Mouse (Mus musculus) skeletal muscle tissue, adult 2 months (tissue): ENCODE data around the gene Dnaja3.
A peak's percentile ranks its signal among the peaks of the same experiment; 100 is the strongest.
"Not testable (repeated sequence)": the region's sequence is repeated elsewhere in the genome, so short reads cannot be mapped to it uniquely, and the experiment has no call there.

Experiments
- DNase-seq: peaks from one replicate; pipeline ENCODE4 v3.0.0-alpha.2; 2012; ENCODE audit warnings: low read depth, low spot score

Dnaja3 gene

DNA sequence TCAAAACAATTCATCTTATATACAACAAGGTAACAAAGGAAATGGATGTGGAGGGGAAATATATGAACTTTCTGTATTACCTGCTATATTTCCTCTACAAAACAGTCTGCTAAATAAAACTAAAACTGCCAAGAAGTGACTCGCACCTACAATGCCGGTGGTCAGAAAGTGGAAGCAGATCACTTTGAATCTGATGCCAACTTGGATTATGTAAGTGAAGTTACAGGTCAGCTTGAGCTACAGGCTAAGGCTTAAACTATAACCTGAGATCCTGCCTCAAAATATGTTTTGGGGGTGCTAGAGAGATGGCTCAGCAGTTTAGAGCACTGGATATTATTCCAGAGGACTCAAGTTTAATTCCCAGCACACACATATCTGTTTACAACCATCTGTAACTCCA, 25.9 kb downstream of the Dnaja3 start:
- DNase-seq, result no peak

DNA sequence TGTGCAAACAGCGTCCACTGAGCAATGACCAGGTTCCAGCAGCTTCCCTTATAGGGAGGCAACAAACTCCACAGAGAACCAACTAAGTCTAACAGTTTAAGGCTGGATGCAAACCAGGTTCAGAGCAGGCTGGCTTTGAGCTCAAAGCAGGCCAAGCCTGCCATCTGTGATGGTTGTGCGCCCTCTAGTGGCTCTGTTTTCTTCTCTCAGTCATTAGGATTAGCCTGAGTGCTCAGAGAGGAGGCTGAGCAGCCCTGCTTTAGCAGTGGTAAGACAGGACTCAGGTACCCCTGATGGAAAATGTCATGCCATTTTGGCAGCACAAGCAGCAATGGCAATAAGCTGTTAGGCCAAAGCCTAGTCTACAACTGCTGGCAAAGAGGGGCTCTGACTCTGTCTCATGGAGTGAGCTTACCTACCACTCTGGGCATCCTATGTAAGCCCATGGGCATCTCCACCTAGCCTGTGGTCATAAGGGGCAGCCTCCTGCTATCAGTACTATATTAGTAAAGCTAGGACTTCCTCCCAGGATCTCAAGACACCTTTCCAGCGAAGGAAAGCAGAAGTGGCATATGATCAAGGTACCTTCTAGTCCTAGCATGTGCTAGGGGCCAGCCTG, 27.5 kb downstream of the Dnaja3 start:
- DNase-seq, result peak; percentile 82

DNA sequence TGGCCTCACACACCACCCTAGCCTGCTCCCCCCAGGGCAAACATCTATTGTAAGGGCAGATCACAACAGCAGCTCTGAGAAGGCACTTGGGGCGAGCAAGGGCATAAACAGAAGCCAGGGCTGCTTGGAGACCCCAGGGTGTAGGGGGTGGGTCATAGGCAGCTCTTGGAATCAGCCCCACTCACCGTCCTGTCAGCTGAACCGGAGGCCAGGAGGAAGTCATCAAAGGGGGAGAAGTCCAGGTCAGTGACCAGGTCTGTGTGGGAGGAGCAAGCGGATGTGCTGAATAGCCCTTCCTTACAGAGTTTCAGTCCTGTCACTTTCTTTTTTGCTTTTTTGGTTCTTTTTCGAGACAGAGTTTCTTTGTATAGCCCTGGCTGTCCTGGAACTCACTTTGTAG, 30.5 kb downstream of the Dnaja3 start:
- DNase-seq, result no peak

- DNase-seq, result no peak
These were observed 34.3 kb downstream of the Dnaja3 start for GRCm38 (mm10) chr16:4674091-4674490.

DNA sequence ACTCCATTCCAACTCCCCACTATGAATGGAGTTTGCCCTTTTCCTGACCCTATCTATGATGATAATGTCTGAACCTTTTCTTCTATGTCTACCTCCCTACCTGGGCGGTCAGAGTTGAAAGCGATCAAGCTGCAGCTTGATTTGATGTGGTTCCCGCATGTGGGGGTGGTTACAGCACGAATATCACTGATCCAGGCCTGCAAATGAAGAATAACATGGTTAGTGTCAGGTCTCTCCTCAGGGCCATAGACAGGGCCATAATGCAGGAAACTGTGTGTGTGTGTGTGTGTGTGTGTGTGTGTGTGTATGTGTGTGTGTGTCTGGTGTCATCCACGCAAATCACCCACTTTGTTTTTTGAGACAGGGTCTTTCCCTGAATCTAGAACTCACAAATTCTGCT, 37.0 kb downstream of the Dnaja3 start:
- no peak for DNase-seq

DNA sequence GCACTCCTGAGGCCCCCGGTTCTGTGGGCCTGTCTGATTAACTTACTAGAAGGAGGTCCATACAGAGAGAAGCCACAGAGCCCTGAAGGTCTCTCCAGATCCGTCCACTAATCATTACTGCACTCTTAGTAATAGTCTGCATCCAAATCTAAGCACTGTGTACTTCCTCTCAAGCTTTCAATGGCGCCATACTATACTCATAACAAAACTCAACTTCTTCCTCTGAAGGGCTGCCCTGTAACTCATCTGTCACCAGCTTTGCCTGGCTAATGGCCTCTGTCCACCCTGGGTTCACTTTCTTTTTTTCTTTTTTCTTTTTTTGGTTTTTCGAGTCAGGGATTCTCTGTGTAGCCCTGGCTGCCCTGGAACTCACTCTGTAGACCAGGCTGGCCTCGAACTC, 38.3 kb downstream of the Dnaja3 start:
- DNase-seq, result no peak

- DNase-seq, result peak; percentile 95
These were observed 39.6 kb downstream of the Dnaja3 start, which contains the start of gene Coro7 for GRCm38 (mm10) chr16:4679121-4680018. Coro7 (minus strand) TSS chr16:4679777.

- not testable (repeated sequence) for DNase-seq
These were observed 41.2 kb downstream of the Dnaja3 start for GRCm38 (mm10) chr16:4680922-4681455.

- DNase-seq, result no peak
These were observed 42.9 kb downstream of the Dnaja3 start for GRCm38 (mm10) chr16:4682628-4683179.

- no peak for DNase-seq
These were observed 43.4 kb downstream of the Dnaja3 start for GRCm38 (mm10) chr16:4683193-4683580.

GRCm38 (mm10) chr16:4683581-4684456, 44.0 kb downstream of the Dnaja3 start:
- peak; percentile 94 for DNase-seq

DNA sequence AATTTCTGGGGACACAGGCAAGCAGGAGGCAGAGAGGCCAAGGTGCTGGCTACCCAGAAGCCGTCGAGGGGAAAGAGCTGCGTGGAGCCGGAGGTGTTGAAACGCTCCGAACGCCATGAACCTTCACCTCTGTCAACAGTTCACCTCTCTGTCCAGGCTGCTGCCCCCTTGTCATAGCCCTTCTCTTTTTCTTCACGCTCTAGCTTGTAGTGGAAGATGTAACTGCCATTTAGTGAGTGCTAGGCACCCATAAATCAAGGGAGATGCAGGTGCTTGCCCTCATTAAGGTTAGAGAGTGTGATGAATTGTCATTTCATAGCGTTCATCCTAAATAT, 44.6 kb downstream of the Dnaja3 start:
- no peak for DNase-seq

DNA sequence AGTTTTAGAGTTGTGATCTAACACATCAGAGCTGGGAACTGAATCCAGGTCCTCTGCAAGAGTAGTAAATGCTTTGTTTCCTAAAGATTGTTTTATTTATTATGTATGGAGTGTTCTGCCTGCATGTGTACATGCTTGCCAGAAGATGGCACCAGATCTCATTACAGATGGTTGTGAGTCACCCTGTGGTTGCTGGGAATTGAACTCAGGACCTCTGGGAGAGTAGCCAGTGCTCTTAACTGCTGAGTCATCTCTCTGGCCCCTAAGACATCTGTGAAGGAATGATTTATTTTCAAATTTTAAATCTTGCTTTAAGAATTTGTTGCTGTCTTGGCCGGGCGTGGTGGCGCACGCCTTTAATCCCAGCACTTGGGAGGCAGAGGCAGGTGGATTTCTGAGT, 49.6 kb downstream of the Dnaja3 start:
- not testable (repeated sequence) for DNase-seq

DNA sequence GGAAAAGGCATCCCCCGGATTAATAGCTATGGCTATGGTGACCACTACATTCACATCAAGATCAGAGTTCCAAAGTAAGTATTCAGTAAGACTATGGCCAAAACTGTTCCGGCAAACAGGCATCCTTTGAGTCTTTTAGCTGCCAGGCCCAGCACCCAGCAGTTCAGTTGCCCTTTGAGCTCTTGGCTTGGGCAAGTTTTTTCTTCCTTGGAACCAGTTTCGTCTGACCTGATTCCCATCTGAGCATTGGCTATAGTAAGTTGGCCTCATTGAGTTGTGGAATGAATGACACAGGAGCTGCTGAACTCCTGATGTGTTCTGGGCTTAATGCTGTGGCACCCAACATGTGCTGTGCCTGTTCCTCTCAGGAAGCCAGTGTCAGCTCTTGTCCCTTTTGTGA, 61.4 kb downstream of the Dnaja3 start:
- DNase-seq, result no peak

GRCm38 (mm10) chr16:4702646-4703045, 62.9 kb downstream of the Dnaja3 start:
- DNase-seq, result no peak

- no peak for DNase-seq
These were observed 65.8 kb downstream of the Dnaja3 start for GRCm38 (mm10) chr16:4705541-4705940.

DNA sequence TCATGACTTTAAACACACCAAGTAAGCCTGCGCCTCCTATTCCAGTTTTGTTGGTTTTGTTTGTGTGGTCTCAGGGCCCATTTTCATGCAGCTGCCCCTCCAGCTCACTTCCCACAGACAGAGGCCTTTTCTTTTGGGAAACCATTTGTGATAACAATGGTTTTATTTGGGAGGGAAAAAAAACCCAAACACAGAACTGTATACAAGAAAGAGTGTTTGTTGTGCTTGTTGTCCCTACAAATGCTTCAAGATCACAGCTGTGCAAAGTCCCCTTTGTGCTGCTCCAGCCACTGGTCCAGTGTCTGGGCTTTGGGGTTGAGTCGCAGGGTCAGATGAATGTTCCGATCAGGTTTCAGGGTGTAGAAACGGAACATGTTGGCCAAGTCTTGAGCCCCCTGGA, 71.4 kb downstream of the Dnaja3 start:
- DNase-seq, result no peak

DNA sequence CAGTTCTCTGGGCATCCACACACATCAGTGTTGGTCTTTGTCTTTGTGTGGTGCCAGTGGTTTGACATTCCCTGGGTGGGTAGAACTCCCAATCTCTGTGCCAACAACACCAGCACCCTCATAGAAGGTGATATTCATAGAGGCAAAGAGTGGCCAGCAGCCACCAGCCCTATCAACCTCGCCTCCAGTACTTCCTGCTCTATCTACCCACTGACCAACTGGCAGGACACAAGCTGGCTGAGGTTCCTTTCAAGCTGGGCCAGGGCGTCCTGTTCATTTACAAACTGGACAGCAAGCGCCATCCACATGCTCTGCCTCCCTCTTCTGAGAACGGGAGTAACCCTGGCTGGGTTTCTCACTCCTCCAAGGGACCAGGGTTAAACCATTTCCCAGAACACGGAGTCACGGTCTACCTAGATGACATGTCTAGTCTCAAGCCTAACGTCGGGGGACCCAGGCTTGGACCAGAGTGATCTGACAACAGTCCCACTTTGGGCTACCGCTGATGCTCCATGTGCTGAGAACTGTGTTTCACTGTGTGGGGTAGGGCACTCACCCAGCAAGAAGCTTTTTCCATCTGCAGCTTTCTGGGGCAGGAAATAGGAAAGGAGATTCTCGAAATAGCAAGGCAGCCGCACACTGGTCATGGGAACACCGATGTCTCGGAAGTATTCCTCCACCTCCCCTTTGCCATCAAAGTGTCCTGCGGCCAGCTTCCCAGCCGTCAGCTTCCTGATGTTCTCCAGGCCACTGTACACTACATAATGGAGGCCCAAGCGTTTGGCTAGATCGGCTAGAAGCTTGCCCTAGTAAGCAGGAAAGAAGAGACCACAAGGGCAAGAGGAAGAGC, 74.3 kb downstream of the Dnaja3 start:
- no peak for DNase-seq

DNA sequence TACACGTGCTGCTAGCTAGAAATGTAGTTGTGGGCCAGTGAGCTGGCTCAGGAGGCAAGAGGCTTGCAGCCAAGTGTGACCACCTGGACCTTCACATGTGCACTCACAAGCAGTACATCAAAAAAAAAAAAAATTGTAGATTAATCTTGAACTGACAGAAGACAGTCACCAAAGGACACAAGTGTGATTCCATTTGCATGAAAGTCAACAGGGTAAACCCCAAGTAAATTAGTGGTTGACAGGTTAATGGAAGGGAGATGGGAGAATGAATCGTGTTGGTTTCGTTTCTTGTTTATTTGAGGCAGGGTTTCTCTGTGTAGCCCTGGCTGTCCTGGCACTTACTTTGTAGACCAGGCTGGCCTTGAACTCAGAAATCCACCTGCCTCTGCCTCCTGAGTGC, 78.1 kb downstream of the Dnaja3 start:
- no peak for DNase-seq

DNA sequence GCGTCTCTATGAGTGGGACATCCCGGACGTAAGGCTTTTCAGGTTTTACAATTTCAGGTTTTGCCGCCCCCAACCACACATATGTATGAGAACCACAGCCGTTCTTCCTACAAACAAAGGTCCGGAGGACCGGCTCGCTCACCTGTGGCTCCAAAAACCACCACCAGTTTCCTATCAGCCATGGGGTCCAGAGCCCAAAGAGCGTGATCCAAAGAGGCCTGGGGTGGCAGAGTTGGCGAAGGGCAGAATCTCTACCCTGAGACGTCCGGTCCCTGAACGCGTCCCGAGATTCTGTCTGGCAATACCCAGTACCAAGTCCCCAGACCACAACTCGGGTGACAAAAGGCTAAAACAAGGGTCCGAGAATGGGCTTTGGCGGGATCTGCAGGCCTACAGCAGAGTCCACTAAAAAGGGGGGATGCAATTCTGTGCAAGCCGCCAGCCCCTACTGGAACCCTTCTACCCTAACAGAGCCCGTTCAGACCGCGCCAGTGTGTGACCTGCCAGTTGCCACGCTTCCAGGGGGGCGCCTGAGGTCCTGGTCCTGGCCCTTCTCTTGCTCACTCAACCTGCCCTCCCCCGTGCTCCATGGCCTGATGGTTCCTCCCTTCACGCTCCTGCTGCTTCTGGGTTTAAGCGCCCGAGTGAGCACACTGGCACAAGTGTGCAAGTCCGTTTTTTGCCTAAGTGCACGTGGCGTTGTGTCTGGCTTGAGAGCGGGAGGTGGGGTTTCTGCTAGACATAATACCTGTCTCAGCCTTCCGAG, 79.1 kb downstream of the Dnaja3 start, which contains the start of gene Nmral1:
Gene Nmral1, minus strand, starts transcription at position 604 of the 766 bp plus-strand sequence.
- DNase-seq, result peak; percentile 44
